In genomic region chr10:77130561-77131240, GRCm38 (mm10) we compare ENCODE assay signal across 8 mouse cellular contexts. TPM values are rescaled to one million over a fixed set of nuclear protein-coding genes. Genes with fewer than 3 reads are reported as not detected.
DNase-seq lines count a peak whose midpoint lies in the region; ATAC-seq and TF ChIP-seq lines count a peak whose summit lies in the region.

No protein-coding gene starts in this region.

- no peaks in the 10 kb centered on the region for H3K27me3 ChIP-seq in megakaryocyte, embryonic 14.5 days (replicated peaks)

- H3K4me3 ChIP-seq in cortical plate, adult 2 months (ENCODE audit: insufficient read depth, low read length), result no peak overlapping the region
- H3K4me3 ChIP-seq in left cerebral cortex, adult 2 months, result no peak overlapping the region
- peak overlapping the region; percentile 54 for H3K4me3 ChIP-seq in megakaryocyte, embryonic 14.5 days (replicated peaks)

- no peak overlapping the region for H3K27ac ChIP-seq in cortical plate, adult 2 months (ENCODE audit: insufficient read depth, low read length)
- no peak overlapping the region for H3K27ac ChIP-seq in left cerebral cortex, adult 2 months

- TF ChIP-seq CTCF in cortical plate, adult 2 months (IDR thresholded peaks at IDR 0.05; ENCODE audit: extremely low read depth, insufficient read depth, low read length), result peak; percentile 100
- TF ChIP-seq CTCF in left cerebral cortex, adult 2 months (IDR thresholded peaks at IDR 0.05), result no peak; the same call in none of the 2 replicates

- intact Hi-C loops in left cerebral cortex, adult 2 months (cut with DNase I), result loop anchor here (1.0 kb wide), 2 partner anchors 48 to 123 kb away; no protein-coding TSS in a partner anchor

- TF ChIP-seq POLR2A in cortical plate, adult 2 months (IDR thresholded peaks at IDR 0.05; ENCODE audit: extremely low read depth, insufficient read depth, low read length), result no peak

- ATAC-seq in activated CD4-positive, CD25-positive, alpha-beta regulatory T cell, adult 4 months, result peak; percentile 78

- H3K9me3 ChIP-seq in megakaryocyte, embryonic 14.5 days, result no peaks in the 10 kb centered on the region

- H3K4me1 ChIP-seq in cortical plate, adult 2 months (ENCODE audit: control insufficient read depth, insufficient read depth, low read length), result no peaks in the 10 kb centered on the region
- H3K4me1 ChIP-seq in megakaryocyte, embryonic 14.5 days, result peaks cover 95% of the 10 kb centered on the region

- H3K36me3 ChIP-seq in megakaryocyte, embryonic 14.5 days (replicated peaks; ENCODE audit: low read length), result peaks cover 85% of the 10 kb centered on the region

- peak; percentile 85 to 90 for DNase-seq in gastrocnemius, adult 8-10 months (ENCODE audit: low spot score in 2 of 2)
- DNase-seq in hindlimb bud, embryonic 11.5 days (ENCODE audit: extremely low spot score, low read depth, low spot score), result peak; percentile 90
- DNase-seq in left cerebral cortex, adult 2 months (ENCODE audit: extremely low spot score in 1 of 2, low spot score in 2 of 2), result peak; percentile 91 to 96
- DNase-seq in right cerebral cortex, adult 2 months (ENCODE audit: low spot score in 2 of 2), result peak; percentile 95 to 97
- peak; percentile 63 for DNase-seq in urinary bladder, postnatal 10 days (ENCODE audit: low spot score)

RNA-seq across cellular contexts. Expression of gene Col18a1, which starts 35.6 kb away (rescaled TPM):
- under 1 TPM; 0.09 to 0.17 TPM for polyA plus RNA-seq in activated CD4-positive, CD25-positive, alpha-beta regulatory T cell, adult 4 months (2017; shearing (Covaris generic))
- 2.3 and 2.7 TPM in 2 replicates for polyA plus RNA-seq in cortical plate, adult 2 months (2012; rRNA removed)
- 1 to 10 TPM; 2.2 to 5.9 (median 3.7) TPM for total RNA-seq in gastrocnemius, adult 8-10 months (2022)
- total RNA-seq in left cerebral cortex, adult 2 months (2021), result 1 to 10 TPM; 3.6 to 3.8 TPM
- 946 and 2,951 TPM in 2 replicates for polyA plus RNA-seq in megakaryocyte, embryonic 14.5 days (2012; ENCODE audit: insufficient read depth, low replicate concordance)

Comparison
In these comparisons a context has a peak if more than half of its experiments do, and no peak if none do; other contexts are left out.
1. RNA of gene Col18a1, which starts 35.6 kb away (polyA plus RNA-seq): 946 to 2,951 TPM in megakaryocyte, embryonic 14.5 days; 2.3 to 2.7 TPM in cortical plate, adult 2 months and 0.09 to 0.17 TPM in activated CD4-positive, CD25-positive, alpha-beta regulatory T cell, adult 4 months; every median in the first group is over 100 times any median in the second.
2. Peak in every context shown above with its lines, with median percentiles within 50 percentile points of each other: DNase-seq.